Mouse (Mus musculus) midbrain, embryonic 14.5 days (tissue): ENCODE data around the gene Naa35. TPM values are rescaled to one million over a fixed set of nuclear protein-coding genes. Genes with fewer than 3 reads are reported as not detected.

Experiments
- ATAC-seq: fragments of 200-750 bp; cut with Nextera tagmentation; 2 replicates; pipeline ENCODE4 v1.8.0; 2017; ENCODE audit warnings: moderate number of reproducible peaks, moderate library complexity; ENCODE audit not compliant: low FRiP score, low TSS enrichment
- DNase-seq: peaks from one replicate; pipeline ENCODE4 v3.0.0-alpha.2; 2015
- H3K27ac ChIP-seq: fragments of 300-500 bp; sonication (generic); replicated peaks from 2 replicates; pipeline ENCODE4 v1.5.1; 2014; ENCODE audit warnings: mild to moderate bottlenecking, low read depth, low read length, moderate library complexity
- H3K27me3 ChIP-seq: fragments of 300-500 bp; sonication (generic); 2 replicates; pipeline ENCODE4 v1.6.1; 2014; ENCODE audit warnings: low read length, control low read depth, mixed read lengths; ENCODE audit not compliant: control insufficient read depth, insufficient read depth
- H3K36me3 ChIP-seq: fragments of 300-500 bp; sonication (generic); 2 replicates; pipeline ENCODE4 v1.6.1; 2014; ENCODE audit warnings: low read length, control low read depth; ENCODE audit not compliant: control insufficient read depth, insufficient read depth
- H3K4me1 ChIP-seq: fragments of 300-500 bp; sonication (generic); 2 replicates; pipeline ENCODE4 v1.6.1; 2014; ENCODE audit warnings: mild to moderate bottlenecking, antibody characterized with exemption, low read length, control low read depth; ENCODE audit not compliant: control insufficient read depth, insufficient read depth
- H3K4me2 ChIP-seq: fragments of 300-500 bp; sonication (generic); 2 replicates; pipeline ENCODE4 v1.6.1; 2014; ENCODE audit warnings: mild to moderate bottlenecking, low read length, moderate library complexity
- H3K4me3 ChIP-seq: fragments of 300-500 bp; sonication (generic); replicated peaks from 2 replicates; pipeline ENCODE4 v1.5.1; 2014; ENCODE audit warnings: low read depth, low read length
- H3K9ac ChIP-seq: fragments of 300-500 bp; sonication (generic); replicated peaks from 2 replicates; pipeline ENCODE4 v1.6.1; 2014; ENCODE audit warnings: mild to moderate bottlenecking, low read length, moderate library complexity
- H3K9me3 ChIP-seq: fragments of 300-500 bp; sonication (generic); 2 replicates; pipeline ENCODE4 v1.6.1; 2016; ENCODE audit warnings: low read length, control low read depth, mixed read lengths; ENCODE audit not compliant: control insufficient read depth
- WGBS: fragments of 180-500 bp; shearing (Covaris S2); extraction: QIAGEN DNeasy Blood & Tissue Kit; methylation state at CpG from one replicate; pipeline ENCODE4 v1.1.7; 2014; 5-methylcytosine and 5-hydroxymethylcytosine counted together
- polyA plus RNA-seq: library from polyadenylated mRNA; unstranded; fragments of >200 nt; fragmentation: Nextera tagmentation; extraction: Ambion mirVana; gene quantifications from 2 replicates; pipeline ENCODE4 v1.2.1, GENCODE M21; 2014

The Naa35 gene
- polyA plus RNA-seq, 1 experiment from 2014 or later, result 153 TPM

GRCm38 (mm10) chr13:59637800-59638199 is 52.7 kb downstream of the Naa35 start:
- H3K27me3 ChIP-seq, result no peaks in the 10 kb centered on the region
- H3K4me1 ChIP-seq, result no peaks in the 10 kb centered on the region
- 96% methylated on average over 7 of the region's 7 CpGs for WGBS
- H3K27ac ChIP-seq, result no peak overlapping the region
- ATAC-seq (no peak), DNase-seq (no peak)
- H3K36me3 ChIP-seq, result peaks cover 90% of the 10 kb centered on the region
- no peak overlapping the region for H3K4me2 ChIP-seq
- no peaks in the 10 kb centered on the region for H3K9me3 ChIP-seq
- no peak overlapping the region for H3K4me3 ChIP-seq
- H3K9ac ChIP-seq, result no peak overlapping the region

DNA sequence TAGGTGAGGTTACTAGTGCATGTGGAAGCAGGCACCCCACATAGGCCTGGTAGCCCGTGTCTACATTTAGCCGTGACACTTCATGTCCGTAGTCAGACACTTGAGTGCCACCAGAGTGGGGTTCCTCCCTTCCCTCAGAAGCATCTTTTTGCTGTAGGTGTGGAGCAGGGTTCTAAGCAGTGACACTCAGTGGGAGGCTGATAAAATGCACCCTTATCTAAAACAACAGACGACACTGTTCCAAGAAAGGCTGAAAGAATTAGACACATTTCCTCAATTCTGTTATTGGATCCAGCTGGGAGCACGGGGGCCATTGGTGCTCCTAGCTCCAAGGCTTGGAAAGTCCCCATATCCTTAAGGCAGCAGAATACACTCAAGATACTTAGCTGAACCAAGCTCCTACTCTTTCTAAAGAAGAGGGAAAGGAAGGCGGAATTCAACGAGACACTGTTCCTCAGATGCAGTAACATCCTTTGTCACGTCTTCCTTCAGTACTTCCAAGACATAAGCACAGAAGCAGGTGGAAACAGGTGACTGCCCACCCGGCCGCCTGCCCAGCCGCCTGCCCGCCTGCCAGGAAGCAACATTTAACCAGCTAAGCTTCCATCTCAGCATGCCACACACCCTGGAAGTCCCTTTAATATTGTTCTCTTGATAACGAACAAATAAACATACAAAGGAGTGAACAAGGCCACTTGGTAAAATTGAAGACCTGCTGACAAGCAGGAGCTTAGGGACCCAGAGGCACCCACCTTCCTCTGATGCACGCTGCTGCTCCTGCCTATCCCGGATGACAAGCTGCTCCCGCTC is 54.5 kb downstream of the Naa35 start:
- peaks cover 78% of the 10 kb centered on the region for H3K36me3 ChIP-seq
- H3K4me1 ChIP-seq, result no peaks in the 10 kb centered on the region
- H3K9me3 ChIP-seq, result no peaks in the 10 kb centered on the region
- no peak overlapping the region for H3K9ac ChIP-seq
- H3K4me3 ChIP-seq, result no peak overlapping the region
- H3K27me3 ChIP-seq, result no peaks in the 10 kb centered on the region
- 94% methylated on average over 16 of the region's 16 CpGs for WGBS
- ATAC-seq (no peak), DNase-seq (no peak)
- H3K4me2 ChIP-seq, result no peak overlapping the region
- H3K27ac ChIP-seq, result no peak overlapping the region

DNA sequence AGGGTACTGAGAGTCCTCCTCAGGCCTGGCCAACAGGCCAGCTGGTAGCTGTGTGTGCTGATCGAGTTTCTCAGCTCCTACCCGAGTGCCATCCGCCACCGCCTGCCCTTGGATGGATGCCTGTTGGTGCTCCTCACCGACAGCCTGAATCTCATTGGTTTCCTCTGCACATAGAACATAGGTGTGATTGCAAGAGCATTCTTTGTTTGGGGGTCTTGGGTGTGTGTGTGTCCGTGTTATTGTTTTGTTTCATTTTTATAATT is 55.0 kb downstream of the Naa35 start:
- 94% methylated on average over 6 of the region's 6 CpGs for WGBS
- no peak overlapping the region for H3K4me3 ChIP-seq
- no peak overlapping the region for H3K27ac ChIP-seq
- ATAC-seq, result no peak
- no peaks in the 10 kb centered on the region for H3K27me3 ChIP-seq
- no peak overlapping the region for H3K9ac ChIP-seq
- no peak for DNase-seq
- no peaks in the 10 kb centered on the region for H3K4me1 ChIP-seq
- peaks cover 78% of the 10 kb centered on the region for H3K36me3 ChIP-seq
- no peaks in the 10 kb centered on the region for H3K9me3 ChIP-seq
- no peak overlapping the region for H3K4me2 ChIP-seq

DNA sequence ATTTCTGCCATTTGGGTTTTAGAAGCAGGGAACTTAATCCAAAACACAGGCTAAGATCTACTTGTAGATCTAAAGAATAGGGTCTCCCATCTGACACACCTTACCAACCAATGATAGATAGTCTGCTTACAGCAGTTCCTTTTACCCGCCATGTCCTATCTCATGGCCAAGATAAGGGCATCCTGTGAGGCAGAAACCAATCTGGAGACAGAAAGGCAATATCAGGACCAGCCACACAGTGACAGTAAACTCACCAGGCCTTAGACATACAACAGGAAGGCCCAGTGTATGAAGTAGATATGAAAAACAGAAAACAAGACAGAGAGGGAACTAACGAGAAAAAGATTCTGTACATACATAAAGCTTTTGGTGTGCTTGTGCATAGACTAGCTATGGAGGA is 57.8 kb downstream of the Naa35 start:
- no peak overlapping the region for H3K27ac ChIP-seq
- no peak overlapping the region for H3K4me3 ChIP-seq
- DNase-seq, result no peak
- H3K27me3 ChIP-seq, result no peaks in the 10 kb centered on the region
- H3K36me3 ChIP-seq, result peaks cover 58% of the 10 kb centered on the region
- H3K9me3 ChIP-seq, result no peaks in the 10 kb centered on the region
- 97% methylated on average over 2 of the region's 2 CpGs for WGBS
- ATAC-seq, result no peak
- H3K4me1 ChIP-seq, result no peaks in the 10 kb centered on the region
- no peak overlapping the region for H3K9ac ChIP-seq
- H3K4me2 ChIP-seq, result no peak overlapping the region

DNA sequence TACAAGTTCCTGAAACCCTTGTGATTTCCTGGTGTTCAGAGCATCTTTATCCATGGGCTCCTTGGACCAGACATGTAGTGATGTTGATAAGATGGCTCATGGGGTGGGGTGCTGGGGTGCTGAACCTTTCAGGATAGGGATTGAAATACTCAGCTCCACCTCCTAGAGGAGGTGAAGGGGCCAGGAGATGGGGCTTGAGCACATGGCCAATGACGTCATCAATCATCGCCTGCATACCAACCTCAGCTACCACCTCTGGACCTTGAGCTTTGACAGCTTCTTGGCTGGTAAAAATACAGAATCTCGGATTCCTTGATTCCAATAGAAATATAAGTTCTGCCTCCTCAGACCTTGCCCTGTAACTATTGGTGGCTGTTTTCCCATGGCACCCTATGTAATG is 60.4 kb downstream of the Naa35 start:
- Histone ChIP-seq H3K27me3 (no peaks in the 10 kb centered on the region), H3K4me2 (no peak overlapping the region), H3K27ac (no peak overlapping the region), H3K9me3 (no peaks in the 10 kb centered on the region), H3K36me3 (peaks cover 58% of the 10 kb centered on the region), H3K4me1 (no peaks in the 10 kb centered on the region), H3K9ac (no peak overlapping the region), H3K4me3 (no peak overlapping the region)
- DNase-seq (no peak), ATAC-seq (no peak)
- WGBS, result 97% methylated on average over 3 of the region's 3 CpGs

DNA sequence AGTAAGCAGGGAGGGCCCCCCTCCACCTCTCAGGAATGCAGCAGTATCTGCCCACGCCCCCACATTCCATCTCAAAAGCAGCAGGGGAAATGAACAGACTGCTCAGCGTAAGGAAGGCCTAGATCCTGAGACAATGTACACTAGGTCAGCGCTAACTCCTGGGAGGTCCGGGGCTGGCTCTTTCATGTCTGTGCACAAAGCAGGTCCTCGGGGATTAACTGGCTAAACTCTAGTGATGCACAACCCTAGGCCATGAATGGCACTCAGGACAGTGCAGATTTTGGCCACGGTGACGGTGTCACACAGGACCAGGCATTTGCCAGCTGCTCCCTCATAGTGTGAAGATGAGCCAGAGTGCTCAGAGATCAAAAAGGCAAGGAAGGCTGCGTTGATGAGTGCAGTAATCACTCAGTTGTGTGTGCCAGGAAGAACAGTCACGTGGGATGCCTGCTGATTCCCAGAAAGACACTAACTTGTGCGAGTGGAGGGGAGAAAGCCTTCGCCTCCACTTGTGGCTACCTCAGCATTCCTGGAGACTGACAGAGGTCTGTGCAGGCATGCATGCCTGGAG is 61.7 kb downstream of the Naa35 start:
- no peaks in the 10 kb centered on the region for H3K9me3 ChIP-seq
- H3K4me2 ChIP-seq, result no peak overlapping the region
- H3K27ac ChIP-seq, result no peak overlapping the region
- WGBS, result 18% methylated on average over 11 of the region's 11 CpGs
- no peak overlapping the region for H3K9ac ChIP-seq
- ATAC-seq, result no peak
- H3K4me3 ChIP-seq, result no peak overlapping the region
- no peaks in the 10 kb centered on the region for H3K27me3 ChIP-seq
- peaks cover 48% of the 10 kb centered on the region for H3K36me3 ChIP-seq
- DNase-seq, result peak; percentile 17
- H3K4me1 ChIP-seq, result no peaks in the 10 kb centered on the region

- WGBS, result 86% methylated on average over 6 of the region's 6 CpGs
- H3K4me2 ChIP-seq, result no peak overlapping the region
- no peak overlapping the region for H3K9ac ChIP-seq
- no peak for ATAC-seq
- no peaks in the 10 kb centered on the region for H3K27me3 ChIP-seq
- no peaks in the 10 kb centered on the region for H3K9me3 ChIP-seq
- no peak overlapping the region for H3K4me3 ChIP-seq
- H3K4me1 ChIP-seq, result 0 out of 2 replicates have a peak, but pooled peaks cover under 1% of the 10 kb centered on the region
- no peak overlapping the region for H3K27ac ChIP-seq
- H3K36me3 ChIP-seq, result peaks cover 43% of the 10 kb centered on the region
- DNase-seq, result no peak
Observed at GRCm38 (mm10) chr13:59647484-59647883, 62.4 kb downstream of the Naa35 start.

- H3K9me3 ChIP-seq, result no peaks in the 10 kb centered on the region
- H3K4me1 ChIP-seq, result peaks cover 10% of the 10 kb centered on the region; the same call in 1 of the 2 replicates
- peaks cover 34% of the 10 kb centered on the region for H3K36me3 ChIP-seq
- DNase-seq (no peak), ATAC-seq (no peak)
- no peaks in the 10 kb centered on the region for H3K27me3 ChIP-seq
- no peak overlapping the region for H3K9ac ChIP-seq
- no peak overlapping the region for H3K27ac ChIP-seq
- 90% methylated on average over 6 of the region's 6 CpGs for WGBS
- no peak overlapping the region for H3K4me3 ChIP-seq
- no peak overlapping the region for H3K4me2 ChIP-seq
Observed at GRCm38 (mm10) chr13:59648598-59648997, 63.5 kb downstream of the Naa35 start.

DNA sequence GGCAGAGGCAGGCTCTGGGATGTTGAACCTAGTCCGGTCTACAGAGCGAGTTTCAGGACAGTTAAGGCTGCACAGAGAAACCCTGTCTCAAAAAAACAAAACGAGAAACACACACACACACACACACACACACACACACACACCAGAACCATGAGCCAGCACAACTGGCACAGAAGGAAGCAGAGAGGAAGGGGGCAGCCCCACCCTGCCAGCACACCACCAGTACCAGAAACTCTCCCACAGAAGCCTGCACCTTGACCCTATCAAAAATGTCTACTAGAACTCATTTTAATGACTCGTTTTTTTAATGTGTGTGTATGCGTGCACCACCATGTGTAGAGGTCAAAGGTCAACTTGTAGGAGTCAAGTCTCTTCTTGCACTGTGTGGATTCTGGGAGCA is 64.7 kb downstream of the Naa35 start:
- Histone ChIP-seq H3K9me3 (no peaks in the 10 kb centered on the region), H3K4me1 (peaks cover 10% of the 10 kb centered on the region; the same call in 1 of the 2 replicates), H3K36me3 (peaks cover 32% of the 10 kb centered on the region), H3K27me3 (no peaks in the 10 kb centered on the region), H3K9ac (no peak overlapping the region), H3K27ac (no peak overlapping the region), H3K4me3 (no peak overlapping the region), H3K4me2 (no peak overlapping the region)
- 82% methylated on average over 5 of the region's 5 CpGs for WGBS
- ATAC-seq, result no peak
- no peak for DNase-seq
